Mouse (Mus musculus) stomach, postnatal 0 days (tissue): ENCODE data around the gene Hic1. TPM values are rescaled to one million over a fixed set of nuclear protein-coding genes. Genes with fewer than 3 reads are reported as not detected.

Experiments used
- ATAC-seq: fragments of 200-750 bp; cut with Nextera tagmentation; 2 replicates; pipeline ENCODE4 v1.8.0; 2017; ENCODE audit not compliant: low FRiP score, low TSS enrichment
- DNase-seq: peaks from one replicate; pipeline ENCODE4 v3.0.0-alpha.2; 2016; ENCODE audit warnings: low spot score
- H3K27ac ChIP-seq: fragments of 300-500 bp; sonication (generic); replicated peaks from 2 replicates; pipeline ENCODE4 v1.5.1; 2014; ENCODE audit warnings: mild to moderate bottlenecking, control low read depth
- H3K27me3 ChIP-seq: fragments of 300-500 bp; sonication (generic); 2 replicates; pipeline ENCODE4 v1.6.1; 2014; ENCODE audit warnings: low read length; ENCODE audit not compliant: control insufficient read depth, insufficient read depth
- H3K36me3 ChIP-seq: fragments of 300-500 bp; sonication (generic); 2 replicates; pipeline ENCODE4 v1.6.1; 2014; ENCODE audit warnings: low read length, mixed read lengths; ENCODE audit not compliant: control insufficient read depth, insufficient read depth
- H3K4me1 ChIP-seq: fragments of 300-500 bp; sonication (generic); replicated peaks from 2 replicates; pipeline ENCODE4 v1.6.1; 2014; ENCODE audit warnings: antibody characterized with exemption; ENCODE audit not compliant: control insufficient read depth, insufficient read depth
- H3K4me2 ChIP-seq: fragments of 300-500 bp; sonication (generic); replicated peaks from 2 replicates; pipeline ENCODE4 v1.6.1; 2014; ENCODE audit warnings: low read depth, mild to moderate bottlenecking, control low read depth, moderate library complexity
- H3K4me3 ChIP-seq: fragments of 300-500 bp; sonication (generic); 2 replicates; pipeline ENCODE4 v1.5.1; 2014; ENCODE audit warnings: low read depth, low read length, control low read depth
- H3K9ac ChIP-seq: fragments of 300-500 bp; sonication (generic); 2 replicates; pipeline ENCODE4 v1.6.1; 2014; ENCODE audit warnings: mild to moderate bottlenecking, low read length, control low read depth, mixed read lengths
- H3K9me3 ChIP-seq: fragments of 300-500 bp; sonication (generic); 2 replicates; pipeline ENCODE4 v1.6.1; 2016; ENCODE audit warnings: low read length; ENCODE audit not compliant: control insufficient read depth
- CTCF ChIP-seq: IDR thresholded peaks from 2 replicates; pipeline ENCODE4 v1.5.1; 2016; ENCODE audit warnings: antibody characterized with exemption, low read depth, mild to moderate bottlenecking, moderate library complexity
- EP300 ChIP-seq: optimal IDR thresholded peaks from 2 replicates; pipeline ENCODE3; 2016; ENCODE audit warnings: antibody characterized with exemption
- WGBS: fragments of 180-500 bp; shearing (Covaris S2); extraction: QIAGEN DNeasy Blood & Tissue Kit; methylation state at CpG from one replicate; pipeline ENCODE4 v1.1.7; 2014; 5-methylcytosine and 5-hydroxymethylcytosine counted together
- polyA plus RNA-seq: library from polyadenylated mRNA; unstranded; fragments of >200 nt; fragmentation: Nextera tagmentation; extraction: Ambion mirVana; gene quantifications from 2 replicates; pipeline ENCODE4 v1.2.1, GENCODE M21; 2015

Gene Hic1
- polyA plus RNA-seq, 1 experiment from 2014 or later, result 6.6 TPM

- TF ChIP-seq CTCF (no peak), EP300 (no peak)
- peaks cover 10% of the 10 kb centered on the region; the same call in 1 of the 2 replicates for H3K4me1 ChIP-seq
- peak within 1 kb of the TSS; percentile 87 for H3K4me2 ChIP-seq
- DNase-seq (no peak), ATAC-seq (no peak)
- H3K9ac ChIP-seq, result peak within 1 kb of the TSS; percentile 56
- no peaks in the 10 kb centered on the region for H3K9me3 ChIP-seq
- peaks cover 7% of the 10 kb centered on the region; the same call in 1 of the 2 replicates for H3K27me3 ChIP-seq
- 58% methylated on average over 5 of the region's 5 CpGs for WGBS
- no peaks in the 10 kb centered on the region for H3K36me3 ChIP-seq
- peak within 1 kb of the TSS; percentile 42; the same call in 1 of the 2 replicates for H3K27ac ChIP-seq
- peak within 1 kb of the TSS; percentile 59 for H3K4me3 ChIP-seq
Observed at GRCm38 (mm10) chr11:75190905-75191441, 21.7 kb upstream of the Hic1 start, which contains the start of gene Dph1. TSS of gene Dph1 (minus strand) at chr11:75191241.

GRCm38 (mm10) chr11:75190371-75190724 lies 21.0 kb upstream of the Hic1 start:
- no peaks in the 10 kb centered on the region for H3K9me3 ChIP-seq
- H3K27me3 ChIP-seq, result peaks cover 7% of the 10 kb centered on the region; the same call in 1 of the 2 replicates
- peak overlapping the region; percentile 87 for H3K4me2 ChIP-seq
- no peaks in the 10 kb centered on the region for H3K36me3 ChIP-seq
- H3K9ac ChIP-seq, result peak overlapping the region; percentile 56
- 2% methylated on average over 23 of the region's 24 CpGs for WGBS
- H3K27ac ChIP-seq, result peak overlapping the region; percentile 42; the same call in 1 of the 2 replicates
- H3K4me3 ChIP-seq, result peak overlapping the region; percentile 59
- peaks cover 10% of the 10 kb centered on the region; the same call in 1 of the 2 replicates for H3K4me1 ChIP-seq
- TF ChIP-seq EP300, result no peak
- peak; percentile 55 for TF ChIP-seq CTCF
- peak; percentile 88 for ATAC-seq
- DNase-seq, result peak; percentile 91

DNA sequence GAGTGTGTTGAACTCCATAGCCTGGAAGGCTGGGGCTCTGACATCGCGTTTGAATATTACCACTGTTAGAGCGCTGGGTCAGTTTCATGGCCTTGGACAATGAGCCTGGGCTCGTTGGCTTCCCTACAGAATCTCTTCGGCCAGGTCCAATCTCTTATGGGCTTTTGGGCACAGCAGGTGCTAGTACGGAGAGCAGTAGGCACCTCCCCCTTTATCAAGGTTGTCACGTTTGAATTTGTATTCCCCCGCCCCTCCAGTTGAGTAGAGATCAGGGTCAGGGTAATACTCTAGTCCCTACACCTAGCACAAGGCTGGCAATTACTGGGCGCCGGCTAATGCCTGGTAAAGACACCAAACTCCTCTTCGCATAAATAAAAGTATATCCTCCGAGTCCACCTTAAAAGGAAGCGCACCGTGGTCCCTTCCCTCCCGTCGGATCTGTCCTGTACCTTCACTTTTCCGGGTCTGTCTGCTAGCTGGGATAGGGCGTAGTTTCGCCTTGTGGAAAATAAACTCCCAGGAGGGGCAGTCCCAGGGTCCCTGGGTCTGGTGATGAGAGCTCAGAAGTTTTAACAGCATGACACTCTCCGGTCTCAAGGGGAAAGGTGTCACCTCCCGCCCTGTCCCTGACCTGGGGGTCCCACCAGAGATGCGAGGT lies 20.5 kb upstream of the Hic1 start:
- Histone ChIP-seq H3K27me3 (peaks cover 7% of the 10 kb centered on the region; the same call in 1 of the 2 replicates), H3K4me2 (peak overlapping the region; percentile 87), H3K36me3 (no peaks in the 10 kb centered on the region), H3K4me1 (peaks cover 7% of the 10 kb centered on the region; the same call in 1 of the 2 replicates), H3K27ac (peak overlapping the region; percentile 42; the same call in 1 of the 2 replicates), H3K9me3 (no peaks in the 10 kb centered on the region), H3K4me3 (peak overlapping the region; percentile 59), H3K9ac (peak overlapping the region; percentile 56)
- DNase-seq, result peak; percentile 25
- TF ChIP-seq EP300 (no peak), CTCF (no peak)
- peak; percentile 17 for ATAC-seq
- WGBS, result under 1% methylated on average over 22 of the region's 22 CpGs

- WGBS, result 73% methylated on average over 2 of the region's 2 CpGs
Observed at GRCm38 (mm10) chr11:75184986-75185385, 15.7 kb upstream of the Hic1 start.

GRCm38 (mm10) chr11:75184573-75184972 lies 15.3 kb upstream of the Hic1 start:
- ATAC-seq (no peak), DNase-seq (no peak)
- no peak overlapping the region for H3K4me3 ChIP-seq
- no peak overlapping the region for H3K4me2 ChIP-seq
- no peak overlapping the region for H3K9ac ChIP-seq
- no peaks in the 10 kb centered on the region for H3K9me3 ChIP-seq
- H3K36me3 ChIP-seq, result peaks cover 5% of the 10 kb centered on the region; the same call in 1 of the 2 replicates
- 92% methylated on average over 5 of the region's 5 CpGs for WGBS
- peaks cover 2% of the 10 kb centered on the region; the same call in 1 of the 2 replicates for H3K4me1 ChIP-seq
- no peak for TF ChIP-seq EP300
- TF ChIP-seq CTCF, result no peak
- H3K27me3 ChIP-seq, result no peaks in the 10 kb centered on the region
- no peak overlapping the region for H3K27ac ChIP-seq

More at GRCm38 (mm10) chr11:75184986-75185385, 15.7 kb upstream of the Hic1 start:
- Histone ChIP-seq H3K9ac (no peak overlapping the region), H3K4me2 (no peak overlapping the region), H3K36me3 (peaks cover 5% of the 10 kb centered on the region; the same call in 1 of the 2 replicates), H3K9me3 (no peaks in the 10 kb centered on the region), H3K4me3 (no peak overlapping the region), H3K4me1 (peaks cover 4% of the 10 kb centered on the region; the same call in 1 of the 2 replicates), H3K27ac (no peak overlapping the region), H3K27me3 (no peaks in the 10 kb centered on the region)
- TF ChIP-seq EP300, result no peak
- no peak for TF ChIP-seq CTCF
- ATAC-seq (no peak), DNase-seq (no peak)
